Mouse (Mus musculus) urinary bladder, adult 2 months (tissue): ENCODE data around the gene Tomm70a. TPM values are rescaled to one million over a fixed set of nuclear protein-coding genes. Genes with fewer than 3 reads are reported as not detected.

Experiments used
- DNase-seq: peaks from one replicate; pipeline ENCODE4 v3.0.0; 2022; ENCODE audit warnings: low spot score
- polyA plus RNA-seq: library from polyadenylated mRNA; depleted of rRNA; stranded (reverse); fragments of >200 nt; gene quantifications from 2 replicates; pipeline ENCODE4 v1.2.3, GENCODE M21; 2012; rRNA removed

Tomm70a gene
- polyA plus RNA-seq, 1 experiment: 29.8 TPM

DNA sequence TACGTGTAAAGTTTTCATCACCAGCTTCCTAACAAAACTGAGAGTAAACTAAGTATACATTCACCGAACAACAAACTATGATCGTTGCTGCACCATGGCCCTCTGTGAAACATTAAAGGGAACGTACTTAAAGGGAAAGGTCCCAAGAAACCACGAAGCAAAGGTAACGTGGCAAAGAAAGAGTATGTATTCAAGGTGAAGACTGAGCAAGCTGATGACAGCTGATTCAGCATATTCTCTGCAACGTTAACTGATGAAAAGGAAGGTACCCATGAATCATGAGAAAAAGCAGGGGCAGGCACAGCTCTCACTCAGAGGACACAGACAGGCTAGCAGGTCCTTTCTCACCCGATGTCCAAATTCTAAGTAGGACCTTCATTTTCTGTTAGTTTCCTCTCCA lies 68.9 kb downstream of the Tomm70a start:
- no peak for DNase-seq

DNA sequence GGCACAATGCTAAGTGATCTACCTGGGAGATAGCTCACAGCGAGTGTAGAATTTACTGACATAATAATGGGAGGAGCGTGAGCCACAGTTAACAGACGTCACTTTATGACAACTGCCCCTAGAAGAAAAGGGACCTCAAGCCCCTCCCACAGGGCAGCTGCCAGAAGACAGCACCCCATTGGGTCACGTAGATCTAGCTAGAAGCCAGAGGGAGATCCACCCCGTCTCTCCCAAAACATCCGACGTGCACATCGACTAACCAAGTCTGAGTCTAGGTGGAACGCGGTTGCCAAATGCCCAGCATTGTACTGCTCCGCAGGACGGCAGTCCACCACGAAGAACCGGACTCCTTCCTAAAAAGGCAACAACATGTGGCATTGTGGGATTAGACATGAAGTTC lies 69.7 kb downstream of the Tomm70a start:
- DNase-seq: no peak

DNA sequence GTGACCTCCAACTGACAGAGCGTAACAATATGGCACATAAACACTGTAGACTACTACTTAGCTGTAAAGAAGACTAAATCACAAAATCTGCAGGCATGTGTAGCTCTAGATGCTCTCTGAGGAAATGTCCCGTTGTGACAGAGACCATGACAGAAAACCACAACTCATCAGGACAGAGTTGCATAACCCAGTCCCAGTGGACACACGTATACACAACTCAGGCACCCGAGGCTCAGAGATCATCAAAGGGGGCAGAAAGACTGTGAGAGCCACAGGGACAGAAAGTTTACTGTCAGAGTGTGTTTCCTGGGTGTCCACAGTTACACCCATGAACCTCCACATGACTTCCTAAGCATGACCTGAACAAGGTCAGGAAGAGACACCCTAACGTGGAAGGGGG lies 75.1 kb downstream of the Tomm70a start:
- no peak for DNase-seq

DNA sequence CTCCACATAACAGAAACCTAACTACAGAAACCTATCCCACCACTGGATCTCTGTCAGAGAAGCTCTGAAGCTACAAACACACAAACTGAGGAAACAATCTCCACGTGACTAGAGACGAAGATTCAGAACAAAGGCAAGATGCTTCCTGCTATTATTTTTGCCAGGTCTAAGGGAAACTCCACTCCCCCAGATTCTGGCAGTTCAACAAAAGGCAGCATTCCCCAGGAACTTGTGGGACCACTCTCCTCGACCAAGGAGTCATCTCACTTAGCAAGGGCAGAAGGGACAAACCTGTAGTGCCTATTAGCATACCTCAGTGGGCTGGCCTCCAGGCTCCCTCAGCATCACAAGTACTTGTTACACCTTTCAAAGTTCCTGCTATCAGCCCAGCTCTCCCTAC lies 75.8 kb downstream of the Tomm70a start:
- no peak for DNase-seq

Other genes starting within 250 kb of the Tomm70a start
- 15.1 and 15.3 TPM in 2 replicates for gene Tmem45a, start 235.5 kb upstream of the Tomm70a start, polyA plus RNA-seq
- not detected in 2 replicates for gene Lnp1, start 193.6 kb upstream of the Tomm70a start, polyA plus RNA-seq
- gene Tmem45a2, start 50.3 kb upstream of the Tomm70a start, polyA plus RNA-seq: 0.21 TPM in 2 replicates
- 30.8 and 30.9 TPM in 2 replicates for gene Nit2, start 45.6 kb downstream of the Tomm70a start, polyA plus RNA-seq
- 35.9 and 39.2 TPM in 2 replicates for gene Tbc1d23, start 109.8 kb downstream of the Tomm70a start, polyA plus RNA-seq
- 0.07 TPM in 1 of 2 replicates, not detected in the other for gene Tmem30c, start 171.2 kb downstream of the Tomm70a start, polyA plus RNA-seq
- gene Filip1l, start 231.4 kb downstream of the Tomm70a start, polyA plus RNA-seq: 57.1 and 66.5 TPM in 2 replicates